Mouse (Mus musculus): ENCODE data around the gene Themis3. TPM values are rescaled to one million over a fixed set of nuclear protein-coding genes. Genes with fewer than 3 reads are reported as not detected.

The Themis3 gene
- polyA plus RNA-seq, 1 experiment from 2014 or later = not detected

- no peaks in the 10 kb centered on the region for H3K9me3 ChIP-seq (ENCODE audit: control insufficient read depth, low read length)
- no peaks in the 10 kb centered on the region for H3K27me3 ChIP-seq (ENCODE audit: control insufficient read depth, insufficient read depth, low read length)
- peak within 1 kb of the TSS; percentile 83 for H3K4me2 ChIP-seq (ENCODE audit: low read depth)
- H3K36me3 ChIP-seq (ENCODE audit: control insufficient read depth, insufficient read depth, low read length) = no peaks in the 10 kb centered on the region
- 13% methylated on average over 51 of the region's 71 CpGs for WGBS
- DNase-seq (ENCODE audit: low spot score) = peak; percentile 90
- peak within 1 kb of the TSS; percentile 68 for H3K4me3 ChIP-seq (ENCODE audit: low read depth, low read length)
- H3K9ac ChIP-seq (ENCODE audit: low read length) = peak within 1 kb of the TSS; percentile 71
- no peak within 1 kb of the TSS for H3K27ac ChIP-seq (ENCODE audit: low read depth, low read length)
- peak; percentile 95 for ATAC-seq (ENCODE audit: insufficient read depth, low FRiP score, low TSS enrichment)
- H3K4me1 ChIP-seq (ENCODE audit: control insufficient read depth, insufficient read depth, low read length) = peaks cover 12% of the 10 kb centered on the region; the same call in 1 of the 2 replicates
Observed at GRCm38 (mm10) chr17:66519554-66520553, 74.6 kb downstream of the Themis3 start, which contains the start of gene Rab12. TSS of gene Rab12 (minus strand) at chr17:66519729.

GRCm38 (mm10) chr17:66518877-66519553, 75.4 kb downstream of the Themis3 start:
- H3K9me3 ChIP-seq (ENCODE audit: control insufficient read depth, low read length) = no peaks in the 10 kb centered on the region
- peak overlapping the region; percentile 68 for H3K4me3 ChIP-seq (ENCODE audit: low read depth, low read length)
- H3K4me1 ChIP-seq (ENCODE audit: control insufficient read depth, insufficient read depth, low read length) = peaks cover 12% of the 10 kb centered on the region; the same call in 1 of the 2 replicates
- no peaks in the 10 kb centered on the region for H3K36me3 ChIP-seq (ENCODE audit: control insufficient read depth, insufficient read depth, low read length)
- peak overlapping the region; percentile 71 for H3K9ac ChIP-seq (ENCODE audit: low read length)
- ATAC-seq (ENCODE audit: insufficient read depth, low FRiP score, low TSS enrichment) (peak; percentile 65), DNase-seq (ENCODE audit: low spot score) (peak; percentile 34)
- no peaks in the 10 kb centered on the region for H3K27me3 ChIP-seq (ENCODE audit: control insufficient read depth, insufficient read depth, low read length)
- H3K4me2 ChIP-seq (ENCODE audit: low read depth) = peak overlapping the region; percentile 83
- whole genome bisulfite sequencing = under 1% methylated on average over 57 of the region's 57 CpGs
- no peak overlapping the region for H3K27ac ChIP-seq (ENCODE audit: low read depth, low read length)

- Histone ChIP-seq H3K27ac (ENCODE audit: low read depth, low read length) (no peak overlapping the region), H3K4me1 (ENCODE audit: control insufficient read depth, insufficient read depth, low read length) (peaks cover 12% of the 10 kb centered on the region; the same call in 1 of the 2 replicates), H3K4me3 (ENCODE audit: low read depth, low read length) (no peak overlapping the region), H3K36me3 (ENCODE audit: control insufficient read depth, insufficient read depth, low read length) (no peaks in the 10 kb centered on the region), H3K9me3 (ENCODE audit: control insufficient read depth, low read length) (no peaks in the 10 kb centered on the region), H3K27me3 (ENCODE audit: control insufficient read depth, insufficient read depth, low read length) (no peaks in the 10 kb centered on the region), H3K4me2 (ENCODE audit: low read depth) (no peak overlapping the region), H3K9ac (ENCODE audit: low read length) (no peak overlapping the region)
- ATAC-seq (ENCODE audit: insufficient read depth, low FRiP score, low TSS enrichment) (no peak), DNase-seq (ENCODE audit: low spot score) (no peak)
- WGBS = 88% methylated on average over 4 of the region's 4 CpGs
Observed at GRCm38 (mm10) chr17:66516953-66517352, 77.5 kb downstream of the Themis3 start.

GRCm38 (mm10) chr17:66514288-66514995, 80.0 kb downstream of the Themis3 start:
- no peak overlapping the region for H3K4me2 ChIP-seq (ENCODE audit: low read depth)
- peaks cover 15% of the 10 kb centered on the region; the same call in 1 of the 2 replicates for H3K4me1 ChIP-seq (ENCODE audit: control insufficient read depth, insufficient read depth, low read length)
- WGBS = 83% methylated on average over 10 of the region's 10 CpGs
- no peaks in the 10 kb centered on the region for H3K27me3 ChIP-seq (ENCODE audit: control insufficient read depth, insufficient read depth, low read length)
- H3K9ac ChIP-seq (ENCODE audit: low read length) = no peak overlapping the region
- H3K9me3 ChIP-seq (ENCODE audit: control insufficient read depth, low read length) = no peaks in the 10 kb centered on the region
- ATAC-seq (ENCODE audit: insufficient read depth, low FRiP score, low TSS enrichment) = no peak
- H3K36me3 ChIP-seq (ENCODE audit: control insufficient read depth, insufficient read depth, low read length) = no peaks in the 10 kb centered on the region
- no peak overlapping the region for H3K4me3 ChIP-seq (ENCODE audit: low read depth, low read length)
- no peak for DNase-seq (ENCODE audit: low spot score)
- no peak overlapping the region for H3K27ac ChIP-seq (ENCODE audit: low read depth, low read length)

- WGBS = 80% methylated on average over 15 of the region's 15 CpGs
- H3K4me2 ChIP-seq (ENCODE audit: low read depth) = no peak overlapping the region
- no peaks in the 10 kb centered on the region for H3K9me3 ChIP-seq (ENCODE audit: control insufficient read depth, low read length)
- no peaks in the 10 kb centered on the region for H3K27me3 ChIP-seq (ENCODE audit: control insufficient read depth, insufficient read depth, low read length)
- H3K9ac ChIP-seq (ENCODE audit: low read length) = no peak overlapping the region
- DNase-seq (ENCODE audit: low spot score) (no peak), ATAC-seq (ENCODE audit: insufficient read depth, low FRiP score, low TSS enrichment) (no peak)
- H3K36me3 ChIP-seq (ENCODE audit: control insufficient read depth, insufficient read depth, low read length) = no peaks in the 10 kb centered on the region
- no peak overlapping the region for H3K4me3 ChIP-seq (ENCODE audit: low read depth, low read length)
- H3K4me1 ChIP-seq (ENCODE audit: control insufficient read depth, insufficient read depth, low read length) = peaks cover 5% of the 10 kb centered on the region; the same call in 1 of the 2 replicates
- H3K27ac ChIP-seq (ENCODE audit: low read depth, low read length) = no peak overlapping the region
Observed at GRCm38 (mm10) chr17:66512202-66512956, 82.0 kb downstream of the Themis3 start.

GRCm38 (mm10) chr17:66510221-66510683, 84.2 kb downstream of the Themis3 start:
- Histone ChIP-seq H3K36me3 (ENCODE audit: control insufficient read depth, insufficient read depth, low read length) (no peaks in the 10 kb centered on the region), H3K9me3 (ENCODE audit: control insufficient read depth, low read length) (no peaks in the 10 kb centered on the region), H3K9ac (ENCODE audit: low read length) (no peak overlapping the region), H3K27ac (ENCODE audit: low read depth, low read length) (no peak overlapping the region), H3K4me2 (ENCODE audit: low read depth) (no peak overlapping the region), H3K4me1 (ENCODE audit: control insufficient read depth, insufficient read depth, low read length) (peaks cover 3% of the 10 kb centered on the region; the same call in 1 of the 2 replicates), H3K4me3 (ENCODE audit: low read depth, low read length) (no peak overlapping the region), H3K27me3 (ENCODE audit: control insufficient read depth, insufficient read depth, low read length) (no peaks in the 10 kb centered on the region)
- 55% methylated on average over 10 of the region's 10 CpGs for WGBS
- DNase-seq (ENCODE audit: low spot score) (no peak), ATAC-seq (ENCODE audit: insufficient read depth, low FRiP score, low TSS enrichment) (no peak)

GRCm38 (mm10) chr17:66507049-66507954, 87.1 kb downstream of the Themis3 start:
- no peak for DNase-seq (ENCODE audit: low spot score)
- 89% methylated on average over 9 of the region's 9 CpGs for whole genome bisulfite sequencing
- Histone ChIP-seq H3K4me1 (ENCODE audit: control insufficient read depth, insufficient read depth, low read length) (peaks cover 3% of the 10 kb centered on the region; the same call in 1 of the 2 replicates), H3K9me3 (ENCODE audit: control insufficient read depth, low read length) (no peaks in the 10 kb centered on the region), H3K27ac (ENCODE audit: low read depth, low read length) (no peak overlapping the region), H3K4me2 (ENCODE audit: low read depth) (no peak overlapping the region), H3K4me3 (ENCODE audit: low read depth, low read length) (no peak overlapping the region), H3K9ac (ENCODE audit: low read length) (no peak overlapping the region), H3K27me3 (ENCODE audit: control insufficient read depth, insufficient read depth, low read length) (no peaks in the 10 kb centered on the region), H3K36me3 (ENCODE audit: control insufficient read depth, insufficient read depth, low read length) (peaks cover 6% of the 10 kb centered on the region; the same call in 1 of the 2 replicates)
- ATAC-seq (ENCODE audit: insufficient read depth, low FRiP score, low TSS enrichment) = no peak

Data from neural tube, embryonic 11.5 days (tissue).